Mouse (Mus musculus): ENCODE measurements around the gene Neu2. TPM values are rescaled to one million over a fixed set of nuclear protein-coding genes. Genes with fewer than 3 reads are reported as not detected.

Neu2 gene
- polyA plus RNA-seq, 1 experiment from 2014 or later = not detected

DNA sequence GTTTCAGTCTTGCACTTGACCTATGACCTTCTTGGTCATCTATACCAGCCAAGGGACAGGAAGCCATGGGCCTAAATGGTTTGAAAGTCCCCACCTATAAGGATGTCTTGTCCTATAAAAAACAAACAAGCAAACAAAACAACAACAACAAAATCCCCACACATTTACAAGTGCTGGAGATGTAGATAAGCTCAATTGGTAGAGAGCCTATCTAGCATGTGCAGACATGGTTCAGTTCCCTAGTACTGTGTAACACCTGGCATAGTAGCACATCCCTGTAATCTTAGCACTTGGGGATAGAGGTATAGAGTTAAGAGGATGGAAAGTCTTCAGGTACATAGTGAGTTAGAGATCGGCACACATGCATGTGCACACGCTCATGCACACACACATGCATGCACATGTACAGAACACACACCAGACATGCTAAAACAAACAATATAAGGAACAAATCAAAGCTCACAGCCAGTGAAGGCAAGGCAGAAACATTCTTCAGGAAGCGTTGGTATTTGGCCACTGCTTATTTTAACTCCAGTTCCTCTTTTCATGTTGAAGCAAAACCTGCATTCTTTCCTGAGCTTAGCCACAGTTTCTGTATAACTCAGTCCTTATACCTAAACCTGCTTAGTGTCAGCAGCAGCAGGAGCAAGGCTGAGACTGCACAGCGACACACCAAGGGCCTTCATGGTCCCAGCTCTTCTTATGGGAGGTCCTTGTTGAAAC lies 128.3 kb downstream of the Neu2 start:
- DNase-seq (ENCODE audit: low spot score) = no peak
- ATAC-seq (ENCODE audit: low FRiP score) = no peak

GRCm38 (mm10) chr1:87639724-87640123 lies 130.0 kb downstream of the Neu2 start:
- DNase-seq (ENCODE audit: low spot score) (no peak), ATAC-seq (ENCODE audit: low FRiP score) (no peak)
- H3K4me1 ChIP-seq (replicated peaks; ENCODE audit: control insufficient read depth, insufficient read depth, low read length) = no peaks in the 10 kb centered on the region
- H3K36me3 ChIP-seq (ENCODE audit: control insufficient read depth, insufficient read depth, low read length) = no peaks in the 10 kb centered on the region
- no peaks in the 10 kb centered on the region for H3K9me3 ChIP-seq (ENCODE audit: control insufficient read depth, low read length)
- H3K9ac ChIP-seq (ENCODE audit: low read depth, low read length) = no peak overlapping the region
- H3K4me2 ChIP-seq (replicated peaks; ENCODE audit: low read depth, low read length) = no peak overlapping the region
- H3K27me3 ChIP-seq (ENCODE audit: control insufficient read depth, insufficient read depth, low read length) = no peaks in the 10 kb centered on the region
- WGBS = 87% methylated on average over 8 of the region's 8 CpGs
- H3K4me3 ChIP-seq (ENCODE audit: low read depth, low read length) = no peak overlapping the region
- H3K27ac ChIP-seq (ENCODE audit: low read depth, low read length) = no peak overlapping the region

More for the DNA sequence above, 128.3 kb downstream of the Neu2 start:
- no peaks in the 10 kb centered on the region for H3K4me1 ChIP-seq (replicated peaks; ENCODE audit: control insufficient read depth, insufficient read depth, low read length)
- no peak overlapping the region for H3K4me3 ChIP-seq (ENCODE audit: low read depth, low read length)
- no peak overlapping the region for H3K27ac ChIP-seq (ENCODE audit: low read depth, low read length)
- no peak overlapping the region for H3K9ac ChIP-seq (ENCODE audit: low read depth, low read length)
- no peak overlapping the region for H3K4me2 ChIP-seq (replicated peaks; ENCODE audit: low read depth, low read length)
- H3K9me3 ChIP-seq (ENCODE audit: control insufficient read depth, low read length) = no peaks in the 10 kb centered on the region
- no peaks in the 10 kb centered on the region for H3K27me3 ChIP-seq (ENCODE audit: control insufficient read depth, insufficient read depth, low read length)
- H3K36me3 ChIP-seq (ENCODE audit: control insufficient read depth, insufficient read depth, low read length) = no peaks in the 10 kb centered on the region
- WGBS = 92% methylated on average over 4 of the region's 4 CpGs

- ATAC-seq (ENCODE audit: low FRiP score) (no peak), DNase-seq (ENCODE audit: low spot score) (no peak)
- Histone ChIP-seq H3K4me1 (replicated peaks; ENCODE audit: control insufficient read depth, insufficient read depth, low read length) (no peaks in the 10 kb centered on the region), H3K9me3 (ENCODE audit: control insufficient read depth, low read length) (no peaks in the 10 kb centered on the region), H3K27me3 (ENCODE audit: control insufficient read depth, insufficient read depth, low read length) (no peaks in the 10 kb centered on the region), H3K36me3 (ENCODE audit: control insufficient read depth, insufficient read depth, low read length) (no peaks in the 10 kb centered on the region), H3K4me2 (replicated peaks; ENCODE audit: low read depth, low read length) (no peak overlapping the region), H3K9ac (ENCODE audit: low read depth, low read length) (no peak overlapping the region), H3K4me3 (ENCODE audit: low read depth, low read length) (no peak overlapping the region), H3K27ac (ENCODE audit: low read depth, low read length) (no peak overlapping the region)
- WGBS = 71% methylated on average over 17 of the region's 17 CpGs
Observed at GRCm38 (mm10) chr1:87640165-87640661, 130.5 kb downstream of the Neu2 start.

DNA sequence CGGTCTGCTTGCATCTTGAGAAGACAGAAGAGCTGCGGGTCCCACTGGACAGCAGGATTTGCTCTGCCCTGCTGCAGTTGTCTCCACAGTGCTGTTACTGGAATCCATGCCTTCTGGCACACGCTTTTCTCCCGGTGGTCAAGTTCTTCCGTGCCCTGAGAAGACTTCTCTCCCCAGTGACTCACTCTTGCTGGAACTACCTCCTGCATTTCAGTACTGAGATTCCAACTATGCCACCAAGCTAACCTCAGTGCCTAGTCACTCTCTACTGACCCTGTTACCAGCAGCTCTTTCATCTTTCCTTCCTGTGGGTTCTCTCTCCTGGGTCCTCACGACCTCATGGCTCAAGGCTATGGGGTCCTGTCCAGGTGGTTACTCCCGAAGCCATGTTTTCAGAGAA lies 133.3 kb downstream of the Neu2 start:
- 85% methylated on average over 7 of the region's 7 CpGs for WGBS
- H3K4me2 ChIP-seq (replicated peaks; ENCODE audit: low read depth, low read length) = no peak overlapping the region
- DNase-seq (ENCODE audit: low spot score) = no peak
- ATAC-seq (ENCODE audit: low FRiP score) = no peak
- H3K27me3 ChIP-seq (ENCODE audit: control insufficient read depth, insufficient read depth, low read length) = no peaks in the 10 kb centered on the region
- no peaks in the 10 kb centered on the region for H3K4me1 ChIP-seq (replicated peaks; ENCODE audit: control insufficient read depth, insufficient read depth, low read length)
- H3K9ac ChIP-seq (ENCODE audit: low read depth, low read length) = no peak overlapping the region
- no peaks in the 10 kb centered on the region for H3K9me3 ChIP-seq (ENCODE audit: control insufficient read depth, low read length)
- H3K36me3 ChIP-seq (ENCODE audit: control insufficient read depth, insufficient read depth, low read length) = no peaks in the 10 kb centered on the region
- H3K4me3 ChIP-seq (ENCODE audit: low read depth, low read length) = no peak overlapping the region
- no peak overlapping the region for H3K27ac ChIP-seq (ENCODE audit: low read depth, low read length)

- no peaks in the 10 kb centered on the region for H3K27me3 ChIP-seq (ENCODE audit: control insufficient read depth, insufficient read depth, low read length)
- no peaks in the 10 kb centered on the region for H3K9me3 ChIP-seq (ENCODE audit: control insufficient read depth, low read length)
- H3K4me1 ChIP-seq (replicated peaks; ENCODE audit: control insufficient read depth, insufficient read depth, low read length) = no peaks in the 10 kb centered on the region
- WGBS = 78% methylated on average over 7 of the region's 7 CpGs
- no peak overlapping the region for H3K4me3 ChIP-seq (ENCODE audit: low read depth, low read length)
- no peak overlapping the region for H3K27ac ChIP-seq (ENCODE audit: low read depth, low read length)
- DNase-seq (ENCODE audit: low spot score) (no peak), ATAC-seq (ENCODE audit: low FRiP score) (no peak)
- no peak overlapping the region for H3K9ac ChIP-seq (ENCODE audit: low read depth, low read length)
- no peaks in the 10 kb centered on the region for H3K36me3 ChIP-seq (ENCODE audit: control insufficient read depth, insufficient read depth, low read length)
- H3K4me2 ChIP-seq (replicated peaks; ENCODE audit: low read depth, low read length) = no peak overlapping the region
Observed at GRCm38 (mm10) chr1:87645041-87645440, 135.4 kb downstream of the Neu2 start.

GRCm38 (mm10) chr1:87645748-87646147 lies 136.1 kb downstream of the Neu2 start:
- Histone ChIP-seq H3K4me3 (ENCODE audit: low read depth, low read length) (no peak overlapping the region), H3K9ac (ENCODE audit: low read depth, low read length) (no peak overlapping the region), H3K36me3 (ENCODE audit: control insufficient read depth, insufficient read depth, low read length) (no peaks in the 10 kb centered on the region), H3K9me3 (ENCODE audit: control insufficient read depth, low read length) (no peaks in the 10 kb centered on the region), H3K27me3 (ENCODE audit: control insufficient read depth, insufficient read depth, low read length) (no peaks in the 10 kb centered on the region), H3K4me2 (replicated peaks; ENCODE audit: low read depth, low read length) (no peak overlapping the region), H3K4me1 (replicated peaks; ENCODE audit: control insufficient read depth, insufficient read depth, low read length) (no peaks in the 10 kb centered on the region), H3K27ac (ENCODE audit: low read depth, low read length) (no peak overlapping the region)
- ATAC-seq (ENCODE audit: low FRiP score) (no peak), DNase-seq (ENCODE audit: low spot score) (no peak)
- 88% methylated on average over 6 of the region's 6 CpGs for WGBS

Other genes starting within 250 kb of the Neu2 start
- gene Efhd1, start 245.5 kb upstream of the Neu2 start, polyA plus RNA-seq (2014; fragmentation: Nextera tagmentation; extraction: Ambion mirVana) = 0.14 and 0.52 TPM in 2 replicates
- gene Gigyf2, start 182.9 kb upstream of the Neu2 start, polyA plus RNA-seq (2014; fragmentation: Nextera tagmentation; extraction: Ambion mirVana) = 53.5 and 68.2 TPM in 2 replicates
- 8.1 and 8.8 TPM in 2 replicates for gene Kcnj13, start 115.2 kb upstream of the Neu2 start, polyA plus RNA-seq (2014; fragmentation: Nextera tagmentation; extraction: Ambion mirVana)
- not detected in 2 replicates for gene Snorc, start 39.6 kb upstream of the Neu2 start, polyA plus RNA-seq (2014; fragmentation: Nextera tagmentation; extraction: Ambion mirVana)
- gene Ngef, start 64.0 kb downstream of the Neu2 start, polyA plus RNA-seq (2014; fragmentation: Nextera tagmentation; extraction: Ambion mirVana) = 2.3 and 2.9 TPM in 2 replicates
- gene Inpp5d, start 110.4 kb downstream of the Neu2 start, polyA plus RNA-seq (2014; fragmentation: Nextera tagmentation; extraction: Ambion mirVana) = 3.7 and 4.2 TPM in 2 replicates
- gene Atg16l1, start 246.0 kb downstream of the Neu2 start, polyA plus RNA-seq (2014; fragmentation: Nextera tagmentation; extraction: Ambion mirVana) = 37.8 and 39.7 TPM in 2 replicates